Mouse (Mus musculus) intestine, embryonic 16.5 days (tissue): ENCODE data around the gene Dchs2. TPM values are rescaled to one million over a fixed set of nuclear protein-coding genes. Genes with fewer than 3 reads are reported as not detected.

Experiments used
- ATAC-seq: fragments of 200-750 bp; cut with Nextera tagmentation; 2 replicates; pipeline ENCODE4 v1.8.0; 2017; ENCODE audit warnings: moderate TSS enrichment, moderate library complexity
- H3K27ac ChIP-seq: fragments of 300-500 bp; sonication (generic); 2 replicates; pipeline ENCODE4 v1.5.1; 2014; ENCODE audit warnings: mild to moderate bottlenecking, low read length
- H3K27me3 ChIP-seq: fragments of 300-500 bp; sonication (generic); replicated peaks from 2 replicates; pipeline ENCODE4 v1.6.1; 2014; ENCODE audit warnings: low read length, control low read depth, mixed read lengths; ENCODE audit not compliant: control insufficient read depth, insufficient read depth
- H3K36me3 ChIP-seq: fragments of 300-500 bp; sonication (generic); 2 replicates; pipeline ENCODE4 v1.6.1; 2014; ENCODE audit warnings: low read length, control low read depth; ENCODE audit not compliant: control insufficient read depth, insufficient read depth
- H3K4me1 ChIP-seq: fragments of 300-500 bp; sonication (generic); 2 replicates; pipeline ENCODE4 v1.6.1; 2014; ENCODE audit warnings: low read length, control low read depth, mixed read lengths; ENCODE audit not compliant: control insufficient read depth, insufficient read depth
- H3K4me2 ChIP-seq: fragments of 300-500 bp; sonication (generic); 2 replicates; pipeline ENCODE4 v1.6.1; 2014; ENCODE audit warnings: low read depth, low read length, control low read depth
- H3K4me3 ChIP-seq: fragments of 300-500 bp; sonication (generic); 2 replicates; pipeline ENCODE4 v1.5.1; 2014; ENCODE audit warnings: mild to moderate bottlenecking, low read length
- H3K9ac ChIP-seq: fragments of 300-500 bp; sonication (generic); 2 replicates; pipeline ENCODE4 v1.6.1; 2014; ENCODE audit warnings: low read depth, low read length
- H3K9me3 ChIP-seq: fragments of 300-500 bp; sonication (generic); 2 replicates; pipeline ENCODE4 v1.6.1; 2016; ENCODE audit warnings: low read length, control low read depth; ENCODE audit not compliant: control insufficient read depth
- WGBS: fragments of 180-500 bp; shearing (Covaris S2); extraction: QIAGEN DNeasy Blood & Tissue Kit; methylation state at CpG from one replicate; pipeline ENCODE4 v1.1.7; 2014; 5-methylcytosine and 5-hydroxymethylcytosine counted together
- polyA plus RNA-seq: library from polyadenylated mRNA; unstranded; fragments of >200 nt; fragmentation: Nextera tagmentation; extraction: Ambion mirVana; gene quantifications from 2 replicates; pipeline ENCODE4 v1.2.1, GENCODE M21; 2015

The Dchs2 gene
- polyA plus RNA-seq, 1 experiment from 2014 or later = 0.06 TPM

- no peak for ATAC-seq
- H3K9ac ChIP-seq = no peak overlapping the region
- no peaks in the 10 kb centered on the region for H3K27me3 ChIP-seq
- WGBS = 88% methylated on average over 2 of the region's 2 CpGs
- H3K36me3 ChIP-seq = no peaks in the 10 kb centered on the region
- no peak overlapping the region for H3K27ac ChIP-seq
- H3K4me1 ChIP-seq = no peaks in the 10 kb centered on the region
- no peak overlapping the region for H3K4me3 ChIP-seq
- H3K9me3 ChIP-seq = no peaks in the 10 kb centered on the region
- no peak overlapping the region for H3K4me2 ChIP-seq
Observed at GRCm38 (mm10) chr3:83220101-83220500, 92.4 kb downstream of the Dchs2 start.

GRCm38 (mm10) chr3:83222125-83222524, 94.4 kb downstream of the Dchs2 start:
- no peak overlapping the region for H3K9ac ChIP-seq
- H3K4me2 ChIP-seq = no peak overlapping the region
- no peak overlapping the region for H3K27ac ChIP-seq
- no peak; the same call in 1 of the 2 replicates for ATAC-seq
- H3K27me3 ChIP-seq = no peaks in the 10 kb centered on the region
- no peaks in the 10 kb centered on the region for H3K9me3 ChIP-seq
- no peaks in the 10 kb centered on the region for H3K4me1 ChIP-seq
- 46% methylated on average over 5 of the region's 5 CpGs for WGBS
- no peaks in the 10 kb centered on the region for H3K36me3 ChIP-seq
- H3K4me3 ChIP-seq = no peak overlapping the region

DNA sequence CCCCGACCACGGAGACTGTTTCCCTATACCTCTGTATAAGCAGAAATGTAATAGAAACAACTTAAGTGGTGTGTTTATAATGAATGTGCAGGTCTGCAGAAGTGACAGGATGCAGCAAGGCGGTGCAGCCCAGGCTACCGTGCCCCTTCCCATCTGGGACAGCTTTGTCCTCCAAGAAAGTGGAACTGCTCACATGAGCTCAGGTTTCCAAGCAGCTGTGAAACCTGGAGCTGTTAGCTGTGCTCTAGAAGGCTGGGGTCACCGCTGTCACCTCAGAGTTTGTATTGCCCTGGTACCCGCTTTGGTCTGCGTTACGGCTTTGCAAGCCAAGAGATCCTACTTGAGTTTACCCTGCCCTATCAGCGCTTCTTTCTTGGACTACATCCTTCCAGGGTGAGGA, 100.6 kb downstream of the Dchs2 start:
- ATAC-seq = no peak
- Histone ChIP-seq H3K4me1 (no peaks in the 10 kb centered on the region), H3K9ac (no peak overlapping the region), H3K9me3 (no peaks in the 10 kb centered on the region), H3K36me3 (no peaks in the 10 kb centered on the region), H3K27ac (no peak overlapping the region), H3K4me2 (no peak overlapping the region), H3K27me3 (no peaks in the 10 kb centered on the region), H3K4me3 (no peak overlapping the region)
- 52% methylated on average over 9 of the region's 9 CpGs for whole genome bisulfite sequencing

DNA sequence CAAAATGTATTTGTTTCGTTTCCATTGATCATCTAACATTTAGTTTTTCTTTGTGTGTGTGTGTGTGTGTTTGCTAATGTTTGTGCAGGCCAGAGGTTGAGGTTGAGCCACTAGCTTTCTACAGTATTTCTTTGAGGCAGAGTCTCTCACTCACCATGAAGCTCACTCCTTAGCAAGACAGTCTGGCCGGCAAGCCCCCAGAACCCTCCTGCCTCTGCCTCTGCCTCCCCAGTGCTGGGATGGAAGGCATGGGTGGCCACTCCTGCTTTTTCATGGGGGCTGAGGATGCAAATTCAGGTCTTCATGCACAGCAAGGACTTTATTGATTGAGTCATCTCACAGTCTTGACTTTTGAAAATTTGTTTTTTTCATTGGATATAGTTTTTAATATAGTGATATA, 102.6 kb downstream of the Dchs2 start:
- no peaks in the 10 kb centered on the region for H3K36me3 ChIP-seq
- no peak overlapping the region for H3K27ac ChIP-seq
- H3K4me3 ChIP-seq = no peak overlapping the region
- WGBS = 98% methylated on average over 2 of the region's 2 CpGs
- H3K4me1 ChIP-seq = no peaks in the 10 kb centered on the region
- no peaks in the 10 kb centered on the region for H3K27me3 ChIP-seq
- no peak overlapping the region for H3K4me2 ChIP-seq
- H3K9ac ChIP-seq = no peak overlapping the region
- no peak for ATAC-seq
- no peaks in the 10 kb centered on the region for H3K9me3 ChIP-seq

DNA sequence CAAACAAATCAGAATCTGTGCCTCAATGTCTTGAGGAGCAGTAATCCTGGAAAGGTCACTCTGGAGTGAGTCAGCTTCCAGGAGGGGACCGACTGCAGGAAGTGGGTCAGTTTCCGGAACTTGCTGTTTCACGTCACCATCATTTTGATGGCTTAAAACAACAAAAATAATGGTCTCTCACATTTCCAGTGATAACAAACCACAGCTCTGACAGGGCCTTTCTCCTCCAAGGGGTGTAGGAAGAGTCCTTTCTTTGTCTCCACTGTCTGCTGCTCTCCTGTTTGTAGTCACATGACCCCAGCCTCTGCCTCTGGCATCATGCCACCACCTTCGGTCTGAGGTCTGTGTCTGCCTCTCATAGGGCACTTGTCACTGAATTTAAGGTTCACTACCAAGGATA, 106.7 kb downstream of the Dchs2 start:
- Histone ChIP-seq H3K4me3 (no peak overlapping the region), H3K36me3 (no peaks in the 10 kb centered on the region), H3K4me1 (no peaks in the 10 kb centered on the region), H3K9me3 (no peaks in the 10 kb centered on the region), H3K9ac (no peak overlapping the region), H3K27me3 (no peaks in the 10 kb centered on the region), H3K27ac (no peak overlapping the region), H3K4me2 (no peak overlapping the region)
- WGBS = 61% methylated on average over 4 of the region's 4 CpGs
- ATAC-seq = no peak

- H3K4me2 ChIP-seq = no peak overlapping the region
- no peaks in the 10 kb centered on the region for H3K9me3 ChIP-seq
- no peak overlapping the region for H3K4me3 ChIP-seq
- H3K27me3 ChIP-seq = no peaks in the 10 kb centered on the region
- no peak overlapping the region for H3K27ac ChIP-seq
- no peaks in the 10 kb centered on the region for H3K4me1 ChIP-seq
- 76% methylated on average over 5 of the region's 5 CpGs for WGBS
- H3K9ac ChIP-seq = no peak overlapping the region
- H3K36me3 ChIP-seq = no peaks in the 10 kb centered on the region
- no peak for ATAC-seq
Observed at GRCm38 (mm10) chr3:83235061-83235460, 107.3 kb downstream of the Dchs2 start.

- H3K4me1 ChIP-seq = no peaks in the 10 kb centered on the region
- WGBS = 70% methylated on average over 5 of the region's 5 CpGs
- H3K4me2 ChIP-seq = no peak overlapping the region
- no peaks in the 10 kb centered on the region for H3K27me3 ChIP-seq
- no peaks in the 10 kb centered on the region for H3K36me3 ChIP-seq
- H3K27ac ChIP-seq = no peak overlapping the region
- H3K4me3 ChIP-seq = no peak overlapping the region
- H3K9me3 ChIP-seq = no peaks in the 10 kb centered on the region
- no peak overlapping the region for H3K9ac ChIP-seq
- ATAC-seq = no peak
Observed at GRCm38 (mm10) chr3:83246536-83246935, 118.8 kb downstream of the Dchs2 start.

GRCm38 (mm10) chr3:83250001-83250545, 122.3 kb downstream of the Dchs2 start:
- Histone ChIP-seq H3K27ac (no peak overlapping the region), H3K27me3 (no peaks in the 10 kb centered on the region), H3K36me3 (no peaks in the 10 kb centered on the region), H3K4me2 (no peak overlapping the region), H3K9me3 (no peaks in the 10 kb centered on the region), H3K4me3 (no peak overlapping the region), H3K9ac (no peak overlapping the region), H3K4me1 (no peaks in the 10 kb centered on the region)
- 74% methylated on average over 4 of the region's 4 CpGs for WGBS
- ATAC-seq = no peak

DNA sequence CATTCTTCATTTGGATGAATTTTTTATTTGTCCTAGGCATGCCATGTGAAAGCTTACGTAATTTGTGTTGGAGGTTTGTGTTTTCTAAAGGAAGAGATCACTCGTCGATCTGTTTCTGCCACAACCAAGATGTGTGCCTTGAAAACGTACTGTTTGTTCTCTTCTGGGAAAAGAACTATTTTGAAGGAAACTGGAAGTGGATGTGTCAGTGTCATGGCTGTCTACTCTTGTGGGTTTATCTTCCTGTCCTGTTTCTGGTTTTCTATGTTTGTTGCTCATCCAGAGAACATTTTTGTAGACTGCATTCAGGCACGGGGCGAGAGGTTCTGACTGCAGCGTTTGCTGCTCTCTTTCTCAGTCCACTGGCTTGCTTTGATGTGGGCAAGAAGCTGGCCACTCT, 124.2 kb downstream of the Dchs2 start:
- ATAC-seq = no peak
- no peaks in the 10 kb centered on the region for H3K9me3 ChIP-seq
- H3K4me1 ChIP-seq = no peaks in the 10 kb centered on the region
- H3K27me3 ChIP-seq = no peaks in the 10 kb centered on the region
- H3K36me3 ChIP-seq = no peaks in the 10 kb centered on the region
- WGBS = 67% methylated on average over 7 of the region's 7 CpGs
- H3K4me3 ChIP-seq = no peak overlapping the region
- H3K9ac ChIP-seq = no peak overlapping the region
- H3K4me2 ChIP-seq = no peak overlapping the region
- H3K27ac ChIP-seq = no peak overlapping the region

DNA sequence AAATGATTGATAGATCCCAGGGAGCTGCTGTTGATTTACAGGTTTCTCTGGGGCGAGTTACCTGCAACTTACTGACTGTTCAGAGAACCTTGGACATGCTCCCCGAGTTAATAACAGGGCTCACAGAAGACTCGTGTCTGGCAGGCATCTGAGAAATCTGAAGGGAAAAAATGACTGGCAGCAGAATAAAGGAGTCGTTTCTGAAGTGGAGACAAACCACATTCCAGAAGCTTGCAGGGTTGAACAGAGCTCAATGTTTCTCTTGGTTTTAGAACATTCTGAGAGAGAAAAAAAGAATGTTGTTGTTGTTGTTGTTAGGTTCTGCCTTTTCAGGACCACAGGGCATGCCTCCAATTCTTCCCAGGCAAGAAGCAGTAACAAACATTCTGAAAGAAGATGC, 131.7 kb downstream of the Dchs2 start:
- Histone ChIP-seq H3K4me3 (no peak overlapping the region), H3K4me1 (no peaks in the 10 kb centered on the region), H3K9ac (no peak overlapping the region), H3K27ac (no peak overlapping the region), H3K9me3 (no peaks in the 10 kb centered on the region), H3K4me2 (no peak overlapping the region), H3K27me3 (no peaks in the 10 kb centered on the region), H3K36me3 (no peaks in the 10 kb centered on the region)
- 54% methylated on average over 4 of the region's 4 CpGs for WGBS
- ATAC-seq = no peak
